Mouse (Mus musculus) embryonic facial prominence, embryonic 15.5 days (tissue): Measurements from ENCODE around the gene Gtsf1l. TPM values are rescaled to one million over a fixed set of nuclear protein-coding genes. Genes with fewer than 3 reads are reported as not detected.
A peak's percentile ranks its signal among the peaks of the same experiment; 100 is the strongest.

ENCODE experiments used
- ATAC-seq: fragments of 200-750 bp; cut with Nextera tagmentation; 2 replicates; pipeline ENCODE4 v1.8.0; 2017; ENCODE audit warnings: low read depth, moderate TSS enrichment; ENCODE audit not compliant: insufficient number of reproducible peaks, low FRiP score, low TSS enrichment
- H3K27ac ChIP-seq: fragments of 300-500 bp; sonication (generic); replicated peaks from 2 replicates; pipeline ENCODE4 v1.5.1; 2015; ENCODE audit warnings: mild to moderate bottlenecking, inconsistent platforms
- H3K27me3 ChIP-seq: fragments of 300-500 bp; sonication (generic); 2 replicates; pipeline ENCODE4 v1.6.1; 2015; ENCODE audit warnings: inconsistent platforms
- H3K36me3 ChIP-seq: fragments of 300-500 bp; sonication (generic); 2 replicates; pipeline ENCODE4 v1.6.1; 2015; ENCODE audit warnings: mild to moderate bottlenecking, inconsistent platforms
- H3K4me1 ChIP-seq: fragments of 300-500 bp; sonication (generic); 2 replicates; pipeline ENCODE4 v1.6.1; 2015; ENCODE audit warnings: inconsistent platforms
- H3K4me2 ChIP-seq: fragments of 300-500 bp; sonication (generic); replicated peaks from 2 replicates; pipeline ENCODE4 v1.6.1; 2015; ENCODE audit warnings: mild to moderate bottlenecking, inconsistent platforms
- H3K4me3 ChIP-seq: fragments of 300-500 bp; sonication (generic); replicated peaks from 2 replicates; pipeline ENCODE4 v1.5.1; 2015; ENCODE audit warnings: mild to moderate bottlenecking, inconsistent platforms
- H3K9ac ChIP-seq: fragments of 300-500 bp; sonication (generic); 2 replicates; pipeline ENCODE4 v1.6.1; 2015; ENCODE audit warnings: inconsistent platforms
- H3K9me3 ChIP-seq: fragments of 300-500 bp; sonication (generic); replicated peaks from 2 replicates; pipeline ENCODE4 v1.6.1; 2016; ENCODE audit warnings: inconsistent platforms
- WGBS: fragments of 180-500 bp; shearing (Covaris S2); methylation state at CpG from one replicate; pipeline ENCODE4 v1.1.7; 2015; 5-methylcytosine and 5-hydroxymethylcytosine counted together
- microRNA-seq: library from miRNA; unstranded; fragments of <30 nt; microRNA quantifications from one replicate; pipeline ENCODE4, GENCODE M21; 2016; ENCODE audit warnings: borderline number of aligned reads
- polyA plus RNA-seq: library from polyadenylated mRNA; unstranded; fragments of >200 nt; fragmentation: Nextera tagmentation; extraction: Ambion mirVana; gene quantifications from 2 replicates; pipeline ENCODE4 v1.2.1, GENCODE M21; 2015

Gene Gtsf1l
- polyA plus RNA-seq, 1 experiment from 2014 or later = 0.48 TPM

GRCm38 (mm10) chr2:163049116-163049515, 38.5 kb downstream of the Gtsf1l start:
- Histone ChIP-seq H3K9ac (no peak overlapping the region), H3K27ac (no peak overlapping the region), H3K27me3 (no peaks in the 10 kb centered on the region), H3K36me3 (peaks cover 30% of the 10 kb centered on the region), H3K4me1 (peaks cover 12% of the 10 kb centered on the region; the same call in 1 of the 2 replicates), H3K4me2 (no peak overlapping the region), H3K4me3 (no peak overlapping the region), H3K9me3 (no peaks in the 10 kb centered on the region)
- 93% methylated on average over 2 of the region's 2 CpGs for WGBS
- no peak for ATAC-seq

GRCm38 (mm10) chr2:163048125-163048524, 39.5 kb downstream of the Gtsf1l start:
- Histone ChIP-seq H3K36me3 (peaks cover 38% of the 10 kb centered on the region), H3K27me3 (no peaks in the 10 kb centered on the region), H3K27ac (no peak overlapping the region), H3K4me2 (peak overlapping the region; percentile 58), H3K4me1 (0 out of 2 replicates have a peak, but pooled peaks cover 5% of the 10 kb centered on the region), H3K9me3 (no peaks in the 10 kb centered on the region), H3K4me3 (peak overlapping the region; percentile 29), H3K9ac (no peak overlapping the region)
- WGBS = 3% methylated on average over 10 of the region's 10 CpGs
- ATAC-seq = no peak

GRCm38 (mm10) chr2:163039940-163040339, 47.7 kb downstream of the Gtsf1l start:
- Histone ChIP-seq H3K27ac (no peak overlapping the region), H3K27me3 (no peaks in the 10 kb centered on the region), H3K9ac (no peak overlapping the region), H3K9me3 (no peaks in the 10 kb centered on the region), H3K4me2 (no peak overlapping the region), H3K36me3 (peaks cover 86% of the 10 kb centered on the region), H3K4me3 (no peak overlapping the region), H3K4me1 (no peaks in the 10 kb centered on the region)
- WGBS = 80% methylated on average over 7 of the region's 7 CpGs
- ATAC-seq = no peak

Small RNA genes lying within 50 kb of the gene (microRNA-seq; reads per million reads assigned to microRNA genes)
- gene Gm22174 (not detected), gene Mir7003 (not detected)

Other genes starting within 250 kb of the Gtsf1l start
- 190 and 195 TPM in 2 replicates for gene Srsf6, start 156.3 kb downstream of the Gtsf1l start, polyA plus RNA-seq
- 0.16 and 0.48 TPM in 2 replicates for gene L3mbtl1, start 144.4 kb downstream of the Gtsf1l start, polyA plus RNA-seq
- gene Sgk2, start 100.5 kb downstream of the Gtsf1l start, polyA plus RNA-seq = 0.09 TPM in 1 of 2 replicates, not detected in the other
- 45.3 and 51.7 TPM in 2 replicates for gene Ift52, start 70.5 kb downstream of the Gtsf1l start, polyA plus RNA-seq
- gene Mybl2, start 33.2 kb downstream of the Gtsf1l start, polyA plus RNA-seq = 23.3 and 24.8 TPM in 2 replicates
- gene Tox2, start 115.3 kb upstream of the Gtsf1l start, polyA plus RNA-seq = 3.1 and 3.7 TPM in 2 replicates